Mouse (Mus musculus): ENCODE results near the gene Cldn14.

Cldn14 gene

GRCm38 (mm10) chr16:93944301-93944700 lies 64.3 kb downstream of the Cldn14 start:
- no peak for DNase-seq (ENCODE audit: low read depth, low spot score)

GRCm38 (mm10) chr16:93942796-93943502 lies 65.7 kb downstream of the Cldn14 start:
- DNase-seq (ENCODE audit: low read depth, low spot score): no peak

DNA sequence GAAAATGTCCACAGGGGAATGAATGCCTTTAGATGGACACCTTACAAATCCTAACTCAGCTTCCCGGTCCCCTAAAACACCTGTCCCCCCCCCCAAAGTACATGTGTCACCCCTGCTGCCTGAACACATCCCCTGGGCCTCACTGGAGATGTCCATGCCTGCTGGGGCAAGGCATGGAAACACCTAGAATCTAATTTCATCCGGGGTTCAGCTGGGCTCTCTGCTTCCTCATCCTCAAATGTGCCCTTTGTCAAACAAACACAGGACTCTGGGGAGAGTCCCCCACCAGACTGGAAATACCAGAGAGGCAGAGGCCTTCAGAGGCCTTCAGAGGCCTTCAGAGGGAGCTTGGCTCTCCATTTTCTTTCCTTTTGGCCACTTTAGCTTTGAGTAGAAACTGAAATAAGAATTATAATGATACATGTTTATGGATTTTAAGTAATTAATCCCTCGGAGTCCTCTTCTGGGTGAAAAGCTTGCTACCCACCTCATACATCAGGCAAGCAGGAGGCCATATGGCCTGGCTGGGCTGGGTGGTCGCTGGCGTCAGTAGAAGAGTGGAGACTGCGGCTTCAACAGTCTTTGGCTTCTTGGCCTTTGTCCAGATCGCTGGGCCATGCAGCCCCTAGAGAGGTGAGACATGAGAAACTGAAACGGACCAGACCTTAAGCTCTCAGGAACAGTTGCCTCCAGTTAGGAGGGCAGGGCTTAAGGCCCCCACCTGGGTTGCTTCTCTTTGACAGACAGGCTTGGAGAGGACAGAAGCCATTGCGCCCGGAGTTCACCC lies 66.7 kb downstream of the Cldn14 start:
- no peak for DNase-seq (ENCODE audit: low read depth, low spot score)

DNA sequence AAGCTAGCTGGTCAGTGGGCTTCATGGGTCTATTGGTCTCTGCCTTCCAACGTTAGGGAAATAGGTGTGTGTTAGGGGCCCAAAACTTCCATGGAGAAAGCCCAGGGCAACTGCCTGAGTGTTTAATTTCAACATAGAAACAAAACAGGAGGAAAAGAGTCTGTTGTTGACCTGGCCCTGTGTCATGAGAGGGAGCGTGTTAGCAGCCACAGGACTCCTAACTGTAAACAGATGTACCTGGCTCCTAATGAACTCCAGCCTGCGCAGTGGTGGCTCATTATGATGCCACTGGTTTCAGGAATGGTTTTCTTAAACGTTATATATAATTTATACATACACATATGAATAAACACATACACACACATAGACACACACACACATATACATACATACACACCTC lies 68.7 kb downstream of the Cldn14 start:
- DNase-seq (ENCODE audit: low read depth, low spot score): no peak

DNA sequence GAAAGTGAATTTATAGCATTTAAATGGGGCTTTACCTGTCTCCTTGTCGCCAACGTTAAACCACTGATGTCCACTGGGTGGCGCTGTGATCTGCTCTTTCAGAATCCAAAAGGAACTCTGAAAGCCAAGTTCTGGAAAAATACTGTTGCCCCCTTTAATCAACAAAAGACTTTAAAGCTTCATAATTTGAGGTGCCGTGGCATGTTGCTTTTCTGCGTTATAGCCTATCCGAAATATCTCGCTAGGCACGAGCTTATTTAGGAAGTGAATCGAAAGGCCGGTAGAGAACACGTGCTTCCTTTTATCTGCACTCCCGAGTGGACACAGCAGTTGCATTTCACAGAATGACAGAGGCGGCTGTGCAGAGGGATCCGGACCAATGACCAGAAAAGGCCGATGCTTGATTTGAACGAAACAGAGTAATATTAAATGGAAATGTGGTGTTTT lies 70.2 kb downstream of the Cldn14 start:
- DNase-seq (ENCODE audit: low read depth, low spot score): peak; percentile 48

DNA sequence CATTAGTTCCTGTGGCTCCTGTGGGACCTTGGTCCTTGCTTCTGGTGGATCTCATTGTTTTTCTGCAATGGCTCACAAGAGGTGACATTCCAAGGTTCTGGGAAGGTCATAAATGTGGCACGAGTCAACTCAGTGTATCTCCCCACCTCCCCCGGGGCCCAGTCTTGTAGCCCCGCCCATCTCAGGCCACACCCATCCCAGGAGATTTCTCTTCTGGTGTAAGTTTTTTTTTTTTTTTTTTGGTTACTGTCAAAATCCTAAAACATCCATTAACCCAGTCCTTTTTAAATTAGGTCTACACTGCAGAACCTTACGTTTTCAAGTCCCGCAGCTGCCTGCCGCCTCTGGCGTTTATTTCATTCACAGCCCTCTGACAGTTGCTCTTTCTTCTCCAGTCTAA lies 73.6 kb downstream of the Cldn14 start:
- DNase-seq (ENCODE audit: low read depth, low spot score): no peak

- DNase-seq (ENCODE audit: low read depth, low spot score): no peak
Observed at GRCm38 (mm10) chr16:93934588-93934987, 74.0 kb downstream of the Cldn14 start.

- DNase-seq (ENCODE audit: low read depth, low spot score): no peak
Observed at GRCm38 (mm10) chr16:93932185-93933168, 76.2 kb downstream of the Cldn14 start.

- no peak for DNase-seq (ENCODE audit: low read depth, low spot score)
Observed at GRCm38 (mm10) chr16:93929370-93930032, 79.1 kb downstream of the Cldn14 start.

- no peak for DNase-seq (ENCODE audit: low read depth, low spot score)
Observed at GRCm38 (mm10) chr16:93925684-93926247, 82.9 kb downstream of the Cldn14 start.

DNA sequence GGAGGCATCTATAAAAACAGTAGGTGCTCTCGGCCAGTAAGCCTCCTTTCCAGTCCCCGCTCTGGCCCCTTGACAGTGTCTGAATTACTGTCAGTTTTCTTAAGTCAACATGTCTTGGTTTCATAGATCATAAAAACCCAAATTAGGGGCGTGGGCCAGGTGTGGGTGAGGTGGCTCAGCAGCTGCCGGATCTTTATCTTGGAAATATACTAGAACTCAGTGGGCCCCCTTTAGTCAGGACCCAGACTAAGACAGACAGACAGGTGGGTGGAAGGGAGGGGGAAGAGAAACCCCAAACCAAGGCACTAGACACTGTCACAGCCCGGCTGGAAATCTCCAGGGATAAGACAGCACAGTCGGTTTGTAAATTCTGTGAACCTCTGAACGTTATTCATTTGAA lies 84.8 kb downstream of the Cldn14 start:
- no peak for DNase-seq (ENCODE audit: low read depth, low spot score)

DNA sequence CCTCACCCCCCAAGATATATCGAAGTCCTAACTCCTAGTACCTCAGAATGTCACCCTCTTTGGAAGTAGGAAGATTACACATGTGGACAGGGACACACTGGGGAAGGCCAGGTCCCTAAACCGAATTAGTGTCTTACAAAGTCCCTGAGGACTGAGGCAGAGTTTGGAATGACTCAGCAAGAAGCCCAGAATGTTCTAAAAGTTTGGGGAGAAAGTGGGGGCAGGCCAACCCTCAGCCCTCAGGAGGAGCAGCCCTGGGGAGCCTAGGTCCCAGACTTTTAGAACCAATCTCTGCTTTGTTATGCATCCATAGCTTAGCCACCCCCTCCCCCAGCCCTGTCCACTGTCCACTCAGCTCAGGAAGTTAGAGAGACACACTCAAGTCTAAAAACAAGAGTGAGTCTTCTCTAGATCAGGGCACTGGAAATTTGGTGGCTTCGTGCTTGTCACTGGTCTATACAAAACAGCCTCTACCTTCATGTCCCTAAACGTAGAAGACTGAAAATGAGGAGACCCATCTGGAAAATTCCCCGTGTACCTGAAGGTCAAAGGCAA lies 85.7 kb downstream of the Cldn14 start:
- no peak for DNase-seq (ENCODE audit: low read depth, low spot score)

- DNase-seq (ENCODE audit: low read depth, low spot score): no peak
Observed at GRCm38 (mm10) chr16:93920673-93921072, 88.0 kb downstream of the Cldn14 start.

DNA sequence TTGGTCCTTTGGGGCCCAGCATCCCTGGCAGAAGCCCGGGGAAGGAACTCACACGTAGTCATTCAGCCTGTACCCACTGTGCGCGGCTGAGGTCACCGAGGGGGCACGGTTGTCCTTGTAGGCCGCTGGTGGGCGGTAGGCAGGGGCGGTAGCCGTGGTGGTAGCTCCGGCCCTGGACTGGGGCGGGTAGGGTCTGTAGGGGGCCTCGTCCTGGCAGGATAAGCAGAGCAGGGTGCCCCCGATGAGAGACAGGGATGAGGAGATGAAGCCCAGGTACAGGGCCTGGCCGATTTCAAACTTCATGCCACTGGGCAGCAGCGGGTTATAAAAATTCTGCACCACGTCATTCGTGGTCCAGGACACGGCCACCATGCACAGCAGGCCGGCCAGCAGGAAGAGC lies 89.4 kb downstream of the Cldn14 start:
- no peak for DNase-seq (ENCODE audit: low read depth, low spot score)

GRCm38 (mm10) chr16:93918679-93919060 lies 90.0 kb downstream of the Cldn14 start:
- DNase-seq (ENCODE audit: low read depth, low spot score): no peak

- peak; percentile 68 for DNase-seq (ENCODE audit: low read depth, low spot score)
Observed at GRCm38 (mm10) chr16:93917712-93918678, 90.6 kb downstream of the Cldn14 start.

DNA sequence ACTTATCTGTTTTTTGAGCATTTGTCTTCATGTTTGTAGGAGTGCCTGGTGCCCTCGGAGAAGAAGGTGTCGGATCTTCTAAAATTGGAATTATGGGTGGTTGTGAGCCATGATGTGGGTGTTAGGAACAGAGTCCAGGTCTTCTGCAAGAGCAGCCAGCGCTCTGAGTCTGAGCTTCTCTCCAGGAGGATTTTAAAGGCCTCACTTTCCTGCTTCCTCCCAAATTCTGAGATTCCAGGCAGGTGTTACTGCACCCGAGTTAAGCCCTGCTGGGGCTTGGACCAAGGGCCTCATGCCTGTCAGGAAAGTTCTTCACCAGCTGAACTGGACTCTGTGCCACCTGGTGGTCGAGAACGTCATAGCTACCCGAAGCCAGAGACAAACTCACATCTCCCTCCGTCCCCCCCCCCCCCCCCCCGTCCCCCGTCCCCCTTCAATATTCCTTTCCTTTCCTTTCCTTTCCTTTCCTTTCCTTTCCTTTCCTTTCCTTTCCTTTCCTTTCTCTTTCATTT lies 93.2 kb downstream of the Cldn14 start:
- DNase-seq (ENCODE audit: low read depth, low spot score): no peak

DNA sequence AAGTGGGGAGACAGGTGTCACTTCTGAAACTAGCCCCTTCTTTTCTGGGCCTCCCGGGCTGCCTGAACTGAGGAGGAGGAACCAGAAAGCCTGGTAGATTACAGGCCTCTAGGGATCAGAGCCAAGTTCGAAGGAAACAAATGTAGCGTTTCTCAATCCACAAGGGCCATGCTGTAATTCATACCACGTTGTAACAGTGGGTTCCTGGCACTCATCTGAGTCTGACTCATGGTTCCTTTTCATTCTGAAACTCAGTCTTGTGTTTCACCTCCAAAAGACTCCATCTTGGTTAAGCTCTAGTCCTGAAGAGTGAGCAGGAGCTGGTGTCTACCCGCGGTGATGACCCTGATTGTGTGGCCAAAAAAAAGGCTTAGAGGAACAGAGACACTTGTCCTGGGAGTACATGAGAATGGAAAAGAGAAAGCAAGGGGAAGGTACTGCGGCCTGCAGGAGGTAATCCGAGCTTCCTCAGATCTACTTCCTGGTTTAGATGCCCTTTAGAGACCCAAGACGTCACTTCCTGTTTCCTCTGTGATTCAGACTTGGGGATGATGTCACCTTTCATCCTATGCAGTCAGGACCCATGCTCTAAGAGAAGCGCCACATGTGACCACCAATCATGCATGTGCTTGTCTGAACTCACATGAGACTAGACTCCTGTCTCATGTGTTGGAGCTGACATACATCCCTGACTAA lies 94.6 kb downstream of the Cldn14 start:
- DNase-seq (ENCODE audit: low read depth, low spot score): no peak

- DNase-seq (ENCODE audit: low read depth, low spot score): no peak
Observed at GRCm38 (mm10) chr16:93912808-93913207, 95.8 kb downstream of the Cldn14 start.

Data from c-Kit-negative CD71-positive TER-119-positive erythroid progenitor cells, embryonic 14.5 days (primary cell).